Mouse (Mus musculus) brain, embryonic 14.5 days (tissue): ENCODE measurements around the gene Snd1.

Experiments used
- CTCF ChIP-seq: fragments of 200-500 bp; IDR thresholded peaks from 2 replicates; pipeline ENCODE4 v1.5.1; 2012; ENCODE audit warnings: inconsistent platforms, mild to moderate bottlenecking, moderate library complexity, borderline replicate concordance; ENCODE audit not compliant: insufficient read depth, insufficient read length; ENCODE audit errors: extremely low read depth
- POLR2A ChIP-seq: fragments of 200-500 bp; IDR thresholded peaks from 2 replicates; pipeline ENCODE4 v1.6.1; 2012; ENCODE audit warnings: mild to moderate bottlenecking, inconsistent platforms, borderline replicate concordance; ENCODE audit not compliant: poor library complexity, insufficient read depth, insufficient read length, severe bottlenecking; ENCODE audit errors: extremely low read depth

GRCm38 (mm10) chr6:28516618-28517017, 41.7 kb downstream of the Snd1 start:
- TF ChIP-seq CTCF: no peak
- no peak for TF ChIP-seq POLR2A
